Comparison of ENCODE assay signal across 19 mouse cellular contexts in the genomic region with DNA sequence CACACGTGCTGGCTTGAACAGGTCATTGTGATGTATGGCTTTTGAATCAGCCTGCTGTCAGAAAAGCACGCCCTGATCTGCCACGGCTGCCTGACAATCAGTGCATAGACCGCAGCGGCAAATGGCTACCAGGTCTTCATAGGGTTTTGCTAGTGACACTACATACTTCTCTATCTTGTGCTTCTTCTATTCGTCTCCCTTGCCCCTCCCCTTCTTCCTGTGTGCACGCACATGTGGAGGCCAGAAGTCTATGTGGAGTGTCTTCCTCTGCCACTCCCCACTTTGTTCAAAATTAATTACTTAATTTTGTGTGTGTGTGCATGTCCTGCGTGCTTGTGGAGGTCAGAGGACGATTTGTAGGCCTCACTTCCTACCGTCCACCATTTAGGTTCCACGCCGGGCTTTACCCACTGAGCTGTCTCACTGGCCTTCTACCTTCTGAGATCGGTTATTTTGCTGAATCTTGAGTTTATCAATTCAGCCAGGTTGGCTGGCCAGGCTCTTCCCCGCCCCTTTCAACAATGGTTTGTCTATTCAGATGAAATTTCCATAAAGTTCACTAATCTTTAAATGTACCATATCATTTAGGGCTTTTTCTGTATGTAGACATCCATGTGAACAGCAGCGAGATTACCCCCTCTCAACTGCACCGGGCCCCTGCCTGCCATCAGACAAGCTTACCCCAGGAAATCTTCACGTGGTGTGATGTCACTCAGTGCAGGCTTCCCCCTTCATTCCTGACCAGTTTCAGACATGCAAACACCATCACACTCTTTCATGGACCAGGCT. TPM values are rescaled to one million over a fixed set of nuclear protein-coding genes. Genes with fewer than 3 reads are reported as not detected.
A peak's percentile ranks its signal among the peaks of the same experiment; 100 is the strongest.
DNase-seq lines count a peak whose midpoint lies in the region; ATAC-seq lines count a peak whose summit lies in the region.
"Had no signal": no experiment of that assay in that cellular context is flagged by ENCODE, and none has a peak within 500 bp of the region (broad histone marks: within the 10 kb centered on the region; RNA-seq: fewer than 3 reads in every experiment).

No protein-coding gene starts in this region.

- H3K27me3 ChIP-seq in erythroblast, embryonic 14.5 days (ENCODE audit: control insufficient read depth) = peaks cover 4% of the 10 kb centered on the region
- peaks cover 19% of the 10 kb centered on the region; the same call in 1 of the 2 replicates for H3K27me3 ChIP-seq in liver, embryonic 12.5 days (replicated peaks)
- H3K27me3 ChIP-seq in liver, embryonic 13.5 days = 0 out of 2 replicates have a peak, but pooled peaks cover 8% of the 10 kb centered on the region
- H3K27me3 ChIP-seq: forebrain, embryonic 15.5 days had no signal

- no peak for ATAC-seq in erythroblast, adult 5-6 weeks (replicated peaks; ENCODE audit: low FRiP score, poor library complexity, severe bottlenecking)
- no peak for ATAC-seq in liver, embryonic 12.5 days
- no peak for ATAC-seq in liver, embryonic 13.5 days (ENCODE audit: low read depth)
- ATAC-seq in megakaryocyte progenitor cell, adult 5-6 weeks (replicated peaks; ENCODE audit: poor library complexity) = 0 out of 2 replicates have a peak, but pooled peaks have one; percentile 11
- no peak for ATAC-seq in monocyte, adult 5-6 weeks (replicated peaks; ENCODE audit: insufficient number of reproducible peaks, low FRiP score, low TSS enrichment, poor library complexity, severe bottlenecking)
- ATAC-seq: CD4-positive, CD25-positive, alpha-beta regulatory T cell, adult 4 months; forebrain, embryonic 15.5 days had no signal

- no peak overlapping the region for H3K27ac ChIP-seq in liver, embryonic 12.5 days
- no peak overlapping the region for H3K27ac ChIP-seq in liver, embryonic 13.5 days
- H3K27ac ChIP-seq: embryonic facial prominence, embryonic 10.5 days; forebrain, embryonic 15.5 days; hindbrain, embryonic 10.5 days had no signal

- H3K9ac ChIP-seq in liver, embryonic 12.5 days = no peak overlapping the region
- no peak overlapping the region for H3K9ac ChIP-seq in liver, embryonic 13.5 days
- H3K9ac ChIP-seq: forebrain, embryonic 15.5 days; heart, embryonic 12.5 days had no signal

- no peak for DNase-seq in liver
- no peak for DNase-seq in liver, embryonic 13.5 days
- no peak for DNase-seq in gastrocnemius, adult 8-10 months (ENCODE audit: low spot score in 2 of 2)
- DNase-seq: adrenal gland, adult 2 months; adrenal gland, postnatal 25 days; B cell, adult 2 months; cerebellum, adult 2 months; cerebellum, postnatal 10 days; gastrocnemius, postnatal 10 days had no signal

- H3K4me3 ChIP-seq in erythroblast, embryonic 14.5 days (replicated peaks) = peak overlapping the region; percentile 35
- no peak overlapping the region for H3K4me3 ChIP-seq in liver, embryonic 12.5 days
- H3K4me3 ChIP-seq in liver, embryonic 13.5 days (replicated peaks) = peak overlapping the region; percentile 25
- H3K4me3 ChIP-seq: embryonic facial prominence, embryonic 10.5 days; forebrain, embryonic 15.5 days; heart, embryonic 12.5 days; hindbrain, embryonic 10.5 days had no signal

- peak overlapping the region; percentile 44 for H3K4me2 ChIP-seq in liver, embryonic 12.5 days
- peak overlapping the region; percentile 53 for H3K4me2 ChIP-seq in liver, embryonic 13.5 days
- H3K4me2 ChIP-seq: forebrain, embryonic 15.5 days; heart, embryonic 12.5 days had no signal

- WGBS in liver, embryonic 12.5 days (ENCODE audit: insufficient replicate concordance) = 60% methylated on average over 17 of the region's 17 CpGs
- 54% methylated on average over 17 of the region's 17 CpGs for WGBS in liver, embryonic 13.5 days (ENCODE audit: insufficient replicate concordance)

- peaks cover 31% of the 10 kb centered on the region for H3K4me1 ChIP-seq in erythroblast, embryonic 14.5 days (ENCODE audit: control insufficient read depth)
- H3K4me1 ChIP-seq in liver, embryonic 12.5 days = peaks cover 24% of the 10 kb centered on the region
- H3K4me1 ChIP-seq in liver, embryonic 13.5 days (replicated peaks) = peaks cover 22% of the 10 kb centered on the region
- H3K4me1 ChIP-seq: embryonic facial prominence, embryonic 10.5 days; heart, embryonic 12.5 days; hindbrain, embryonic 10.5 days had no signal

- H3K9me3 ChIP-seq in erythroblast, embryonic 14.5 days (ENCODE audit: control insufficient read depth, low read length) = 0 out of 2 replicates have a peak, but pooled peaks cover 2% of the 10 kb centered on the region
- no peaks in the 10 kb centered on the region for H3K9me3 ChIP-seq in liver, embryonic 12.5 days (replicated peaks)
- H3K9me3 ChIP-seq in liver, embryonic 13.5 days (replicated peaks) = no peaks in the 10 kb centered on the region
- H3K9me3 ChIP-seq: embryonic facial prominence, embryonic 10.5 days; forebrain, embryonic 15.5 days; heart, embryonic 12.5 days; hindbrain, embryonic 10.5 days had no signal

- H3K36me3 ChIP-seq in erythroblast, embryonic 14.5 days (ENCODE audit: control insufficient read depth) = no peaks in the 10 kb centered on the region
- no peaks in the 10 kb centered on the region for H3K36me3 ChIP-seq in liver, embryonic 12.5 days
- H3K36me3 ChIP-seq in liver, embryonic 13.5 days = no peaks in the 10 kb centered on the region
- H3K36me3 ChIP-seq: embryonic facial prominence, embryonic 10.5 days; forebrain, embryonic 15.5 days; heart, embryonic 12.5 days; hindbrain, embryonic 10.5 days had no signal

RNA-seq across cellular contexts. Expression of a gene that starts 17.7 kb away (rescaled TPM):
- polyA plus RNA-seq in erythroblast, embryonic 14.5 days (2012) = not detected in 2 replicates
- total RNA-seq in erythroblast, adult 5-6 weeks (2015; ENCODE audit: low replicate concordance) = not detected in 2 replicates
- total RNA-seq in erythroblast, adult 5-6 weeks (2017; ENCODE audit: low replicate concordance) = not detected in 2 replicates
- polyA plus RNA-seq in liver, embryonic 12.5 days (2016; fragmentation: Nextera tagmentation; extraction: Ambion mirVana) = 0.04 TPM in 1 of 2 replicates, not detected in the other
- 0.06 TPM in 1 of 2 replicates, not detected in the other for polyA plus RNA-seq in liver, embryonic 13.5 days (2015; fragmentation: Nextera tagmentation; extraction: Ambion mirVana)
- total RNA-seq in megakaryocyte progenitor cell, adult 5-6 weeks (2015) = not detected in 2 replicates
- not detected in 2 replicates for total RNA-seq in megakaryocyte progenitor cell, adult 5-6 weeks (2017)
- 1 to 10 TPM; 1.6 to 4.2 (median 3.0) TPM for total RNA-seq in gastrocnemius, adult 8-10 months (2022)
- not detected in 3 replicates for total RNA-seq in monocyte, adult 5-6 weeks (2017)

RNA-seq across cellular contexts. Expression of a gene that starts 27.6 kb away (rescaled TPM):
- polyA plus RNA-seq in erythroblast, embryonic 14.5 days (2012) = not detected in 2 replicates
- total RNA-seq in erythroblast, adult 5-6 weeks (2015; ENCODE audit: low replicate concordance) = not detected in 2 replicates
- not detected in 2 replicates for total RNA-seq in erythroblast, adult 5-6 weeks (2017; ENCODE audit: low replicate concordance)
- 1.6 and 2.2 TPM in 2 replicates for polyA plus RNA-seq in liver, embryonic 12.5 days (2016; fragmentation: Nextera tagmentation; extraction: Ambion mirVana)
- 0.21 and 0.98 TPM in 2 replicates for polyA plus RNA-seq in liver, embryonic 13.5 days (2015; fragmentation: Nextera tagmentation; extraction: Ambion mirVana)
- not detected in 2 replicates for total RNA-seq in megakaryocyte progenitor cell, adult 5-6 weeks (2015)
- total RNA-seq in megakaryocyte progenitor cell, adult 5-6 weeks (2017) = not detected in 2 replicates
- 1 to 10 TPM; 1.8 to 7.4 (median 4.8) TPM for total RNA-seq in gastrocnemius, adult 8-10 months (2022)
- not detected in 3 replicates for total RNA-seq in monocyte, adult 5-6 weeks (2017)
- polyA plus RNA-seq: CD4-positive, CD25-positive, alpha-beta regulatory T cell, adult 4 months had no signal
